Mouse (Mus musculus) kidney, postnatal 4 days (tissue): ENCODE data around the gene Elavl1.

Experiments
- DNase-seq, 2 experiments: peaks; one replicate each; pipeline ENCODE4 v3.0.0; 2021; ENCODE audit warnings: mixed read lengths in 2 of 2

Gene Elavl1

GRCm38 (mm10) chr8:4319573-4319872 is 5.7 kb downstream of the Elavl1 start:
- DNase-seq, result no peak

- DNase-seq, result no peak
Measured at GRCm38 (mm10) chr8:4318796-4319572, 6.2 kb downstream of the Elavl1 start.

DNA sequence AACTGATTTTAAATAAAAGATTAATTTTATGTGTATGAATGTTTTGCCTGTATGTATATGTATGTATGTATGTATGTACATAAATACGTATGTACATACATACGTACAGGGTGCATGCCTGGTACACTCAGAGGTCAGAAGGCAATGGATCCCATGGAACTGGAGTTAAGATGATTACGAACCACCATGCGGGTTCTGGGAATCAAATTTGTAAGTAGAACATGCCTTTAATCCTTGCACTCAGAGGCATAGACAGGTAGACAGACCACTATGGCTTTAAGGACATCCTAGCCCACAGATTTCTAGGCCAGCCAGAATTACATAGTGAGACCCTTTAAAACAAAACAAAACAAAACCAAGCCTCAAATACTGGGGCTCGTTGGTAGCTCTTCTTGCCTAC is 7.1 kb downstream of the Elavl1 start:
- DNase-seq, result no peak

DNA sequence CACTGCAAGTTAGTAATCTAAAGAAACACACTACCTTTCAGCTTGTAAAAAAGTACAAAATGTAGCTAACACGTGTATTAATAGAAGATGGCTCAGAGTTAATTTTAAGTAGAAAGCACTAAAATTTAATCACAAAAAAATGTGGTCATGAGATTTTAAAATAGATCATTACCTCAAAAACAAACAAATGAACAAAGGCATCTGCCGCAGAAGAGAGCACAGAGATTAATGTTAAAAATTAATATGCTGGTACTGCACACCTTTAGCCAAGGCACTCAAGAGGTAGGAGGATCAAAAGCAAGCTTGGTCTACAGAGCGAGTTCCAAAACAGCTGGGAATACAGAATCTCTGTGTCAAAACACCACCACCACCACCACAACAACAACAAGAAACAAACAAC is 10.4 kb downstream of the Elavl1 start:
- DNase-seq, result no peak

DNA sequence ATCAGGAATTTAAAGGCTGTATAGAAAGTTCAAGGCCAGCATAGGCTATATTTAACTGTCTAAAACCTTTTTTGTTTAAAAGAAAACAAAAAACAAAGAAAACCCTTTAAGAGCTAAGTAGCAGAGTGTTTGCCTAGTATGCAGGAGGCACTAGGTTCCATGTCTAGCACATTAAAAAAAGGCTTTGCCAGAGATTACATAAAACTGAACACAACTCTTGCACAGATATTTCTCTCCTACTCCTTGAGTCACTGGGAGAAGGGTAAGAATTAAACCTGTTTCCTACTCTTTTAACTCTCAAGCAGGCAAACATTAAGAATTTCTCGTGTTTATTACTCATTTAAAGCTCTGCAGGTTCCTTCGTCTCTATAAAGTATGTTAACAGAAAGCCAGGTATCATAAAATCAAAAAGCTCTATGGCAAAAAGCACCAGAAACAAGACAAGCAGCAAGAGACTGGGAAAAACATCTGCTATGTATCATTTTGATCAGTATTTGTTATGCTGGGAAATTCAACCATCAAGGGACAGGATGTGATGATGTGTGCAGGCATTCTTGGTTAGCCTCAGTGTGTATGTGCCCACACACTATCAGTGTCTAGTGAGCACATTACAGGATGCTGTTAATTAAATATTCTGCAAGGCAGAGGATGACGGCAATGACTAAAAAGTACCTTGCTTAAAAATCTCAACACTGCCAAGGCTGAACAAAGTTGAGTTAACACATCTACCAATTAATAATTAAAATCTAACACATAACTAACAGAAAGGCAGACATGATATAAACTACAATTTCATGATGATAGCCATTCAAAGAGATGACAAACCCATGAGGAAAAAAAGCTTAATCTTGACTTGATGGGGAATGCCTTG is 11.7 kb downstream of the Elavl1 start:
- DNase-seq, result no peak

DNA sequence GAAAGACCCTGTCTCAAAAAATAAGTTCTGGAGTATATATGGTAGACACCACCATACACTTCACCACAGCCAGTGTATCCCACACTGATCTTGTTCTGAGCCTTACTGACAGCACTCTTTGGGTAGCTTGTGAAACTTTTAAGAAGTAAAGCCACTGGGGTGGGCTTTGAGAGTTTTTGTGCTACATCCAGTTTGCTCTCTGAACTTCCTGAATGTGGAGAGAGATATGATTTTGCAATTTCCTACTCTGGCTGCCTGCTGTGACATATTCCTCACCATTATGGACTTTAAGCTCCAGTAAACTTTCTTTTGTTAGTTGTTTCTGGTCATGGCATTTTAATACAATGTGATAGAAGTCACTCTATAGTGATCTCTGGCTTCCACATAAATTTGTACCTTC is 13.1 kb downstream of the Elavl1 start:
- no peak for DNase-seq

GRCm38 (mm10) chr8:4305838-4306237 is 19.4 kb downstream of the Elavl1 start:
- no peak for DNase-seq

DNA sequence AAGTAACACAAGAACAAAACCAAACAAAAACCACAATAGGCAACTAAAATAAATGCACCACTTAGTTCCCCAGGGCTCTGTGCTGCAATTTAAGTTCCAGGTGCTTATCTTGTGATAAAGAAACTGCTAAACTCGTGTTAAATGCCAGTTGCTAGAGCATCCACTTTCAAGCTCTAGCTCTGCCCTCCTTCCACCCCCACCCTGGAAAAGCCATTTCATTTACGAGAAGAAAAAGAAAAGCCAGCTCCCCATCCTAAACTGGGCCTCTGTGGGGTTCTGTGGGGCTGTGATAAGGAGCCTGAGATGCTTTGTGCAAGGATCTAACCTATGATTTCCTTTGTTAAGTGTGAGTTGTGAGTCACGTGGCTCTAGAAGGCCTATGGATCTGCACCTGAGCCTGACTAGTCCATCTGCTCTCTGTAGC is 21.1 kb downstream of the Elavl1 start:
- no peak for DNase-seq

GRCm38 (mm10) chr8:4297822-4298221 is 27.4 kb downstream of the Elavl1 start:
- DNase-seq, result no peak

- no peak for DNase-seq
Measured at GRCm38 (mm10) chr8:4292738-4293137, 32.5 kb downstream of the Elavl1 start.

GRCm38 (mm10) chr8:4276111-4276465 is 49.1 kb downstream of the Elavl1 start:
- no peak for DNase-seq

DNA sequence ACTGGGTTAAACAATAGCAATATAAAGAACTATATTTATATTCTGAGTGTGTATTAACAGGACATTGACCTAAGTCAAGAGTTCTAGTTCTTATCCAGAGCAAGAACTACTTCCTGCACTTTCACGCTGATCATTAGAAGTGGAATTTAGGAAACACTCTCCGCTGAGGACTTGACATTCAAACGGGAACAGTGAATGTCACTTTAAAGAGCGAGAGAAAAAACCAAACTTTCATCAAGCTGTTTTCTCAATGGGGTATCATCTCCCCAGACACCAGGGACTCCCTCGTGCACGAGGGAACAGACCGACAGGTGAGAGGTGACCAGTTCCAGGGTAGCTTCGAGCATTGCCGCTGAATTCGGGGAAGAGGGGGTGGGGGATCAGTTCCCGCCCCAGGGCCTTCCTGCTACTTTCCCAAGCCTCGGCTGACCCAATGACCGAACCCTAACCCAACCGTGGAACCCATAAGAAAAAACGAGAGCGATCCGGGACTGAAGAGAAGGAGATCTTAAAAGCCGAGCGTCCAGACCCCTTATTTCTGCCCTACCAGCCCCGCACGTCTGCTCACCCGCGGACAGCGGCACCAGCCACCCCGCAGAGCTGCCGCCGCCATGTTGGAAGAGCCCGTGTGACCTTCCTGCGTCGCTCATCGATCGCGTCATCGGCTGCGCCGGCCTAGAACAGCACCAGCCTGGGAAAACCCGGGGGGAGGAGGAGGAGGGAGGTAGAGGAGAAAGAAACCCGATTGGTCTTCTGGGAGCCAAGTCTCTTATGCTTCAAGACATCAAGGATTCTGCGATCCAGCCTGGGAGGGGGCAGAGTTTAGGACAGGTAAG is 49.7 kb downstream of the Elavl1 start, which contains the start of gene Timm44:
Gene Timm44 (minus strand): TSS at position 639 of the 836 bp plus-strand sequence.
- DNase-seq, result peak; percentile 98

DNA sequence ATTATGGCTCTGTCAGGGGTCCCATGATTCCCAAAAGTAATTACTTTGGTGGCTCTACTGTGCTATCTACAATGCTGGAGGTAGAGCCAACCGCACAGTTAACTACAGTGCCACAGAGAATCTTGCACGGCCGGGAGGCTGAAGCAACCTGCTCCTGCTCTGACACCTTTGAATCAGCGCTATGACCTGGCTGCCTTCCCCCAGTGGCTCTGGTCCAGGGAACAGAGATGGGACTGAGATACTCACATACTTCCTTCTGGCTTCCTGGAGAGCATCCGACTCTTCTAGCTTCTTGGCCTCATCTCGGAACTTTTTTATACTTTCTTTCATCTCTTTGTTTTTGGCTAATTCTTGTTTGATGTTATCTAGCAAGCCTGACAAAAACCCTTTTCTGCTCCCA is 55.6 kb downstream of the Elavl1 start:
- DNase-seq, result no peak

GRCm38 (mm10) chr8:4267627-4268026 is 57.6 kb downstream of the Elavl1 start:
- DNase-seq, result peak; percentile 51 to 62

- DNase-seq, result no peak
Measured at GRCm38 (mm10) chr8:4265160-4265914, 59.9 kb downstream of the Elavl1 start.

DNA sequence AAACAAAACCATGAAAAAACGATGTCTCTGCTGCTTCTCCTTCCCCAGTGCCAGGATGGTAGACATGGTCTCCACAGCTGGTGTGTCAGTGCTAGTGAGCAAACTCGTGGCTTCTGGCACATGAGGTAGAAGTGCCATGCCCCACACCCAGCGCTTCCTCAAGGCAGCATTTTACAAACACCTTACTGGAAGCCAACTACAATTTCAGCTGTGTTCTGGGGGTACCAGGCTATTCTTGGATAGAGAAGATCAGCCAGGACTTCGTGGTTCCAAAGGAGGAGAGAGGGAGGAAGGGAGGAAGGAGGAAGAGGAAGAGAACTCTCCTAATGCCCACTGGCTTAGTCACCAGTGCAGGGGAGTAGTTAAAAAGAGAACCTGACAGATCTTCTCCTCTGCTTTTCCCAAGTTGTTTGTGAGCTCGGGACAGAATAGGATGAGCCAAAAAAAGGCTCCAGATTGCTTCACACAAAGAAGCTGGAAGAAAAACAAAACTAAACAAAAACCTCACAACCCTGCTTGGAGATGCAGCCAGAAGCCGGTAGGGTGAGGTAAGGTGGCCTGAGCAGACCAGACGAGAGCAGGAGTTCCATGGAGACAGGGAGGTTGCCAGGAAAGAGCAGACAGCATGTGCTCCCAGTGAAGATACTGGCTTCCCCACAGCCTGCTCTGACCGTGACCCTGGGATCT is 62.0 kb downstream of the Elavl1 start:
- no peak for DNase-seq

GRCm38 (mm10) chr8:4259805-4260170 is 65.4 kb downstream of the Elavl1 start:
- no peak for DNase-seq

DNA sequence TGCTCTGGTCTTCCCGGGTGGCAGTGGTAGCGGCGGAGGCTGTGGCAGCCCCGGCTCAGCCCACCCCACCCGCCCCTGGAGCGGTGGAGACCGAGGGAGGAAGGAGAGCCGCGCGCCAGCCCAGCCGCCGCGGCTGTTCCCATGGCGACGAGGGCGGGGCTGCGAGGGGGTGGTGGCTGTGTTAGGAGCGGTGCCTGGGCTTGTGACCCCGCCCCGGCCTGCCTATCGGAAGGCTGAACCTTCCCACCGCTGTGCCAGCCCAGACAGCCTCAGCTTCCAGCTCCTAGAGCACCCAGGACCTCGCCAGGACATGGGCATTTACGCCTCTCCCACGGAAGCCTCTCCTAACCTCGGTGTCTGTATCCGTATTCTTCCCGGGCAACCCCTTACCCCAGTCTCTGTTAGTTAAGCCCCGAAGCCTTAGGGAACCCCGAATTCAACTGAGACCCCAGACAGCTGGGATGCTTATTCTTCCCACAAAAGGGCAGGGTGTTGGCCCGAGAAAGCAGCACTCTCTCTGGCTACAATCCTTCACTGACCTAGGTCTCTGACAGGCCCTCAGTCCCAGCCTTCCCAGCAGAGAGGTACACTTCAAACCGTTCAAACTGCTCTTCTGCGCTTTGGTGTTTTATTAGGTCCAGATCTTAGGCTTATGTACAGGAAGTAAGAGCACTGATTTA is 65.9 kb downstream of the Elavl1 start, which contains the start of gene Ctxn1:
Gene Ctxn1 (minus strand): TSS at position 150 of the 680 bp plus-strand sequence.
- DNase-seq, result peak; percentile 98

DNA sequence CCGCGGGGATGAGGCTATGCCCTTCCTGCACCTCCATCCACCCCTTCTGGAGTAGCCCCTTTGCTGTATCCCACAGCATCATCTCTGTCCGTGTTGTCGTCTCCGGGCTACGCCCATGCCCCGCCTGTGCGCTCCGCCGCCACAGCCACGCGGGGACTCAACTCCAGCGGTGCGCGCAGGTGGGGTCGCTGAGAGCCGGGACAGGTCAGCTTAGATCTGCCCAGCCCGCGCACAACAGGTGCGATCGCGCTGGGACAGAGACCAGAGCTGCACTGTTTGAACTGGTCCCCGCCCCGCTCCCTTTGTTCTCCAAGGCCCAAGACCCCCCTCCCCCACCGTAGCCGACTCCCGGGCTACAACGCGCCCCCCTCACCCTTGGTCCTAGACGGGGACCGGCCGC is 66.5 kb downstream of the Elavl1 start:
- no peak for DNase-seq

DNA sequence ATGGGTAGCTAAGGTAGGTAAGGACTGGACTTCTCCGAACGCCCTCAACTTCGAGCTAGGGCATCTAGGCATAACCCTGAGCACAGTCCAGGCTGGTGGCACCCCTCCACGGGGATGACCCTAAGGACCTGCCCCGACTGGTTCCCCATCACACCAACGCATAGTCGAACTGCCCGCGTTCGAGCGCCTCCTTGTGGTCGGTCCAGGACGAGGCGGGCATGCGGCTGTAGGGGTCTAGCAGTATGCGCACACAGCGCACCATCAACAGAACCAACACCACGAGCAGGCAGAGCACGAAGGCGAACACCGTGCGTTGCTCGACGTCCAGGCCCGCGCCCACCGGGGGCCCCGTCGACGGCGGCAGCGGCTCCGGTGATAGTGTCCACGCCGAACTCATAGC is 67.0 kb downstream of the Elavl1 start:
- DNase-seq, result peak; percentile 90 to 92

GRCm38 (mm10) chr8:4257350-4257749 is 67.9 kb downstream of the Elavl1 start:
- DNase-seq, result no peak
